Mouse (Mus musculus) heart, postnatal 0 days (tissue): ENCODE results near the gene Slc8b1. TPM values are rescaled to one million over a fixed set of nuclear protein-coding genes. Genes with fewer than 3 reads are reported as not detected.
A peak's percentile ranks its signal among the peaks of the same experiment; 100 is the strongest.

Experiments
- ATAC-seq: fragments of 200-750 bp; cut with Nextera tagmentation; 2 replicates; pipeline ENCODE4 v1.8.0; 2017; ENCODE audit warnings: low read depth, moderate number of reproducible peaks, moderate library complexity; ENCODE audit not compliant: insufficient read depth
- DNase-seq: peaks from one replicate; pipeline ENCODE4 v3.0.0-alpha.2; 2016; ENCODE audit warnings: low spot score
- H3K27ac ChIP-seq: fragments of 300-500 bp; sonication (generic); 2 replicates; pipeline ENCODE4 v1.5.1; 2014; ENCODE audit warnings: low read depth, mild to moderate bottlenecking
- H3K27me3 ChIP-seq: fragments of 300-500 bp; sonication (generic); 2 replicates; pipeline ENCODE4 v1.6.1; 2014; ENCODE audit warnings: low read length, mixed read lengths; ENCODE audit not compliant: control insufficient read depth, insufficient read depth
- H3K36me3 ChIP-seq: fragments of 300-500 bp; sonication (generic); replicated peaks from 2 replicates; pipeline ENCODE4 v1.6.1; 2014; ENCODE audit warnings: low read length, mixed read lengths; ENCODE audit not compliant: control insufficient read depth, insufficient read depth
- H3K4me1 ChIP-seq: fragments of 300-500 bp; sonication (generic); 2 replicates; pipeline ENCODE4 v1.6.1; 2014; ENCODE audit warnings: antibody characterized with exemption; ENCODE audit not compliant: control insufficient read depth, insufficient read depth
- H3K4me2 ChIP-seq: fragments of 300-500 bp; sonication (generic); 2 replicates; pipeline ENCODE4 v1.6.1; 2014; ENCODE audit warnings: low read depth, mild to moderate bottlenecking, low read length, moderate library complexity
- H3K4me3 ChIP-seq: fragments of 300-500 bp; sonication (generic); 2 replicates; pipeline ENCODE4 v1.5.1; 2014; ENCODE audit warnings: low read depth, low read length
- H3K9ac ChIP-seq: fragments of 300-500 bp; sonication (generic); replicated peaks from 2 replicates; pipeline ENCODE4 v1.6.1; 2014; ENCODE audit warnings: low read depth, low read length, mixed read lengths
- H3K9me3 ChIP-seq: fragments of 300-500 bp; sonication (generic); replicated peaks from 2 replicates; pipeline ENCODE4 v1.6.1; 2016; ENCODE audit warnings: low read length; ENCODE audit not compliant: control insufficient read depth
- CTCF ChIP-seq: IDR thresholded peaks from 2 replicates; pipeline ENCODE4 v1.5.1; 2016; ENCODE audit warnings: antibody characterized with exemption, control low read depth, low read depth
- EP300 ChIP-seq: IDR thresholded peaks from 2 replicates; pipeline ENCODE4 v1.6.1; 2016; ENCODE audit warnings: antibody characterized with exemption, low read depth
- WGBS: fragments of 180-500 bp; shearing (Covaris S2); extraction: QIAGEN DNeasy Blood & Tissue Kit; methylation state at CpG from one replicate; pipeline ENCODE4 v1.1.7; 2014; 5-methylcytosine and 5-hydroxymethylcytosine counted together
- polyA plus RNA-seq: library from polyadenylated mRNA; unstranded; fragments of >200 nt; fragmentation: Nextera tagmentation; extraction: Ambion mirVana; gene quantifications from 2 replicates; pipeline ENCODE4 v1.2.1, GENCODE M21; 2015
- total RNA-seq: library from RNA; depleted of rRNA; stranded (reverse); fragments of >200 nt; gene quantifications from 2 replicates; pipeline ENCODE4 v1.2.3, GENCODE M21; 2014; ENCODE audit warnings: low replicate concordance; rRNA removed

The Slc8b1 gene
- total and polyA plus RNA-seq, 2 experiments from 2014 or later, result 3.6 to 16.0 TPM

DNA sequence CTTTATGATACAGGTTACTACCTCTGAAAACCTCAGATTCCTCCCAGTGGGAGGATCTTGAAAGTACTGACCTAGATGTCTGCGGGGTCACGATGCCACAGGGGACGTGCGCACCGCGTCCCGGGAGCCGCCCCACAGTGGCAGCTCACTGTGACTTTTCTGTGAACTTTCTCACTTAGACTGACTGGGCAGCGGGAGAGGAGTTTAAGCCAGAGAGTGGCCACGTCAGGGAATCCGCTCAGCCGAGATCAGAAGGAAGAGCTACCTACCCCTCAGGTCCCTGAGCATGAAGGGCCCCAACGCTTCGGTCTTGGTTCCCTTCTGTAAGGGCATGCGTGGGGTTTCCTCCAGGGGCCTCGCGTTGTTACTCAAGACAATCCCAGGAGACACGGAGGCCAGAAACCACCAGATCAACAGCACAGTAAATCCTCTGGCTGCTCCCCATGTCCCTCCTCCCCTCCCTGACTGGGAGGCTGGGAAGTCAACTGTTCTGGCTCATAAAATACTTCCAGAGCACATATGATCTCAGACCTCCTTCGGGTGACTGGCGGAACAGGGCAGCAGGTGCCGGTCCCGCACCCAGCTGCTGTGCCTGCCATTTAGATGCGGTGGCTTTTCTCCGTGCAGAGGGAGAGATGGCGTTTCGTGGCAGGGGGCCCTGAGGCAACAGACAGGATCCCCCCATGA lies 68.4 kb downstream of the Slc8b1 start:
- H3K4me3 ChIP-seq, result no peak overlapping the region; the same call in 1 of the 2 replicates
- H3K4me1 ChIP-seq, result peaks cover 8% of the 10 kb centered on the region
- H3K27ac ChIP-seq, result peak overlapping the region; percentile 75
- H3K36me3 ChIP-seq, result peaks cover 16% of the 10 kb centered on the region
- 56% methylated on average over 26 of the region's 26 CpGs for WGBS
- TF ChIP-seq CTCF, result no peak
- TF ChIP-seq EP300, result no peak
- ATAC-seq (no peak; the same call in 1 of the 2 replicates), DNase-seq (peak; percentile 51)
- H3K4me2 ChIP-seq, result peak overlapping the region; percentile 35
- no peaks in the 10 kb centered on the region for H3K27me3 ChIP-seq
- no peaks in the 10 kb centered on the region for H3K9me3 ChIP-seq
- peak overlapping the region; percentile 32; the same call in 1 of the 2 replicates for H3K9ac ChIP-seq

- no peaks in the 10 kb centered on the region for H3K27me3 ChIP-seq
- DNase-seq (no peak), ATAC-seq (no peak)
- peaks cover 22% of the 10 kb centered on the region for H3K36me3 ChIP-seq
- no peak overlapping the region for H3K9ac ChIP-seq
- peak overlapping the region; percentile 35; the same call in 1 of the 2 replicates for H3K4me2 ChIP-seq
- no peaks in the 10 kb centered on the region for H3K9me3 ChIP-seq
- no peak overlapping the region for H3K4me3 ChIP-seq
- H3K4me1 ChIP-seq, result peaks cover 8% of the 10 kb centered on the region
- H3K27ac ChIP-seq, result peak overlapping the region; percentile 75; the same call in 1 of the 2 replicates
- 91% methylated on average over 26 of the region's 26 CpGs for WGBS
- no peak for TF ChIP-seq CTCF
- TF ChIP-seq EP300, result no peak
Measured at GRCm38 (mm10) chr5:120579898-120580626, 69.1 kb downstream of the Slc8b1 start.

DNA sequence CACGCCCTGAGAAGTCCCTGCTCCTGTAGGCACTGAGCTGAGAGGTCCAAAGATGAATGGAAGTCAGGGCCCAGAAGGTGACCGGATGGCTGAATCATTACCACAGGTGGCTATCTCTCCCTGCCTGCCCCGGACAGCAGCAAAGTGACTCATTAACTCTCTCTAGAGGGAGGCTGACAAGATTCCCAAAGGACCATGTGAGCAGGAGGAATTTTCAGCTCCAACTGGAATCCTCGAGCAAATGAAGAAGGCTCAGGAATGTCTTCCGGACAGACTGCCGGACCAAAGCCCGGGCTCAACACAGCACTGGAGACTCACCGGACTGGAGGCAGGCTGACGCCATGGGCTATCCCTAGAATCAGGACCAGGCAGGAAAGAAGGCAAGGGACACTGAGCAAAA lies 71.0 kb downstream of the Slc8b1 start:
- Histone ChIP-seq H3K27ac (0 out of 2 replicates have a peak overlapping the region, but pooled peaks have one; percentile 46), H3K4me1 (peaks cover 15% of the 10 kb centered on the region), H3K4me2 (no peak overlapping the region), H3K9ac (no peak overlapping the region), H3K4me3 (no peak overlapping the region), H3K27me3 (no peaks in the 10 kb centered on the region), H3K36me3 (peaks cover 22% of the 10 kb centered on the region), H3K9me3 (no peaks in the 10 kb centered on the region)
- ATAC-seq (no peak), DNase-seq (no peak)
- 69% methylated on average over 9 of the region's 9 CpGs for WGBS
- TF ChIP-seq CTCF (no peak), EP300 (no peak)

- 90% methylated on average over 4 of the region's 4 CpGs for WGBS
- Histone ChIP-seq H3K4me1 (peaks cover 21% of the 10 kb centered on the region), H3K27me3 (no peaks in the 10 kb centered on the region), H3K4me2 (no peak overlapping the region), H3K36me3 (peaks cover 22% of the 10 kb centered on the region), H3K9ac (no peak overlapping the region), H3K4me3 (no peak overlapping the region), H3K9me3 (no peaks in the 10 kb centered on the region), H3K27ac (no peak overlapping the region)
- DNase-seq (no peak), ATAC-seq (no peak)
- TF ChIP-seq EP300, result no peak
- no peak for TF ChIP-seq CTCF
Measured at GRCm38 (mm10) chr5:120583511-120583910, 72.5 kb downstream of the Slc8b1 start.

Other genes with a start within 250 kb of the Slc8b1 start
- gene Lhx5, start 79.5 kb upstream of the Slc8b1 start, total RNA-seq, result not detected in 2 replicates
- gene Lhx5, start 79.5 kb upstream of the Slc8b1 start, polyA plus RNA-seq, result not detected in 2 replicates
- 17.0 and 30.3 TPM in 2 replicates for gene Sdsl, start 38.4 kb upstream of the Slc8b1 start, total RNA-seq
- 20.7 TPM in 2 replicates for gene Sdsl, start 38.4 kb upstream of the Slc8b1 start, polyA plus RNA-seq
- gene Sds, start 34.6 kb upstream of the Slc8b1 start, total RNA-seq, result not detected in 2 replicates
- gene Sds, start 34.6 kb upstream of the Slc8b1 start, polyA plus RNA-seq, result not detected in 2 replicates
- gene Plbd2, start 7.5 kb upstream of the Slc8b1 start, total RNA-seq, result 38.1 and 38.3 TPM in 2 replicates
- gene Plbd2, start 7.5 kb upstream of the Slc8b1 start, polyA plus RNA-seq, result 43.9 and 47.2 TPM in 2 replicates
- gene Tpcn1, start 77.5 kb downstream of the Slc8b1 start, total RNA-seq, result 15.8 and 27.6 TPM in 2 replicates
- gene Tpcn1, start 77.5 kb downstream of the Slc8b1 start, polyA plus RNA-seq, result 11.5 and 11.7 TPM in 2 replicates
- not detected in 2 replicates for gene Iqcd, start 77.8 kb downstream of the Slc8b1 start, total RNA-seq
- gene Iqcd, start 77.8 kb downstream of the Slc8b1 start, polyA plus RNA-seq, result 0.14 and 0.18 TPM in 2 replicates
- 20.2 and 24.5 TPM in 2 replicates for gene Rita1, start 101.4 kb downstream of the Slc8b1 start, total RNA-seq
- 15.7 and 16.3 TPM in 2 replicates for gene Rita1, start 101.4 kb downstream of the Slc8b1 start, polyA plus RNA-seq
- 23.0 and 24.1 TPM in 2 replicates for gene Ddx54, start 101.6 kb downstream of the Slc8b1 start, total RNA-seq
- gene Ddx54, start 101.6 kb downstream of the Slc8b1 start, polyA plus RNA-seq, result 17.1 and 18.2 TPM in 2 replicates
- gene Cfap73, start 123.1 kb downstream of the Slc8b1 start, total RNA-seq, result not detected in 2 replicates
- gene Cfap73, start 123.1 kb downstream of the Slc8b1 start, polyA plus RNA-seq, result not detected in 2 replicates
- gene Rasal1, start 137.6 kb downstream of the Slc8b1 start, total RNA-seq, result not detected in 2 replicates
- gene Rasal1, start 137.6 kb downstream of the Slc8b1 start, polyA plus RNA-seq, result 0.10 TPM in 1 of 2 replicates, not detected in the other
- 1.7 and 13.8 TPM in 2 replicates for gene Dtx1, start 200.8 kb downstream of the Slc8b1 start, total RNA-seq
- 0.30 and 0.48 TPM in 2 replicates for gene Dtx1, start 200.8 kb downstream of the Slc8b1 start, polyA plus RNA-seq
- gene Oas2, start 238.7 kb downstream of the Slc8b1 start, total RNA-seq, result 1.1 TPM in 1 of 2 replicates, not detected in the other
- gene Oas2, start 238.7 kb downstream of the Slc8b1 start, polyA plus RNA-seq, result 0.15 and 0.25 TPM in 2 replicates